Mouse (Mus musculus): ENCODE measurements around the gene Ofd1.

DNA sequence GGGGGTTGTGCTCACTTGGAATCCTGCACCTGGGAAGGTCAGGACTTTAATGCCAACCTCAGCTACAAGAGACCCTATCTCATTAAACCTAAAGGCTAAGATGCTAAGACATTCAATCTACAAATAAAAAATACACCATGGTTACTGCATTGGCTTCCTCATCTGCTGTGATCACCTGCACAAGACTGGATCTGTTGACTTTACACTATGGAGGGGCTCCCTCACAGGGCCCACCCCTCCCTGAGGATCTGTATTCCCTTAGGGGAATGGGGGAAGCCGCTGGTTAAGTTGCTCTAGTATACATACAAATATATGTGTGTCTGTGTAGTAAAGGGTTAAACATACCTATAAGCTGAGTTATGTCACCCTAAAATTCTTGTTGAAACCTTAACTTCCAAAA lies 15.0 kb upstream of the Ofd1 start:
- TF ChIP-seq CTCF (IDR thresholded peaks at IDR 0.05; ENCODE audit: low read depth) (no peak), EP300 (IDR thresholded peaks at IDR 0.05; ENCODE audit: low read depth) (no peak)

All from liver, embryonic 14.5 days (tissue).